Mouse (Mus musculus): ENCODE results near the gene Grin1. TPM values are rescaled to one million over a fixed set of nuclear protein-coding genes. Genes with fewer than 3 reads are reported as not detected.

The Grin1 gene
- polyA plus RNA-seq, 2 experiments, result 0.02 to 0.06 TPM

- H3K27me3 ChIP-seq (ENCODE audit: control insufficient read depth, insufficient read depth, low read length), result peaks cover 47% of the 10 kb centered on the region
- DNase-seq (ENCODE audit: low read depth in 3 of 3, low spot score in 3 of 3) (no peak), ATAC-seq (ENCODE audit: insufficient read depth) (no peak)
- no peak overlapping the region for H3K4me2 ChIP-seq (ENCODE audit: low read depth)
- peaks cover 4% of the 10 kb centered on the region for H3K36me3 ChIP-seq (replicated peaks; ENCODE audit: control insufficient read depth, insufficient read depth, low read depth)
- no peaks in the 10 kb centered on the region for H3K9me3 ChIP-seq (ENCODE audit: control insufficient read depth, low read length)
- H3K27ac ChIP-seq, result no peak overlapping the region
- peaks cover 0 to 7% of the 10 kb centered on the region in 2 experiments; a peak in 1 of 4 replicates for H3K4me1 ChIP-seq (replicated peaks; ENCODE audit: control insufficient read depth in 2 of 2, insufficient read depth in 2 of 2, low read length in 1 of 2)
- TF ChIP-seq EP300 (IDR thresholded peaks at IDR 0.05; ENCODE audit: low read depth) (no peak), CTCF (IDR thresholded peaks at IDR 0.05; ENCODE audit: low read depth) (no peak)
- H3K4me3 ChIP-seq (ENCODE audit: insufficient read depth in 1 of 2, low read depth in 2 of 2, low read length in 2 of 2), result no peak overlapping the region
- H3K9ac ChIP-seq (replicated peaks), result no peak overlapping the region
- WGBS (ENCODE audit: insufficient replicate concordance), result 65% methylated on average over 7 of the region's 7 CpGs
Measured at GRCm38 (mm10) chr2:25288734-25289345, 30.1 kb downstream of the Grin1 start.

DNA sequence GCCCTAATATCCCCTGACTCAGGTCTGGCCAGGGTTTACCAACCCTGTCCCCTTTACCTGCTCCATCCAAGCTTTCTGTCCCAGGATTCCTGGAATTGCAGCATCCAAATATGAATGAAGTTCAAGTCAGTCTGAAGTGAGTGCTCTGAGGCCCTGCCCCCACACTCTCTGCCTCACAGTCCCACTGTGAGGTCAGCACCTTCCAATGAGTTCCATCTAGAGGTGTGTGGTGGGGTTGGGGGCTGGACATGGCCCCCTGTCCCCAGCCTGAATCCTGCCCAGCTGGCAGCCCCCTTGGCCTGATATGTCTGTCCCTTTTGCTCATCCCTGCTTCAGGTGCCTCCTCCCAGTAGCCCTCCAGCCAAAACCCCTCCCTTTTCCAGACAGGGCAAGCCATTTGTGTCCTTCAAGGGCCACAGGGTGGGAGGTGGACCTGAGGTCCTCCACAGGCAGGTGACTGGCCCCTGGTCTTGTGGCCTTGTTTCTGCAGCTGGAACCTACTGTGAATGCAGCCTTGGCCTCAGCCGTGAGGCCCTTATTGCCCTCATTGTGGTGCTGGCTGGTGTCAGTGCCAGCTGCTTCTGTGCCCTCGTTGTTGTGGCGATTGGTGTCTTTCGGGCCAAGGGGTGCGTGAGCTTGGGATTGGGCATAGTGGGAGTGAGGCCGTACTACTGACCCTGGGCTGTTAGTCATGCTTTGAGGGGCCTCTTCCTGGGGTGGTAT lies 30.9 kb downstream of the Grin1 start, which contains the start of gene Tmem210:
TSS of gene Tmem210 (plus strand) at position 219 of the 723 bp plus-strand sequence.
- H3K27me3 ChIP-seq (ENCODE audit: control insufficient read depth, insufficient read depth, low read length), result peaks cover 47% of the 10 kb centered on the region
- DNase-seq (ENCODE audit: low read depth in 3 of 3, low spot score in 3 of 3), result no peak

GRCm38 (mm10) chr2:25286837-25287636 lies 31.9 kb downstream of the Grin1 start:
- H3K27ac ChIP-seq, result no peak overlapping the region
- H3K27me3 ChIP-seq (ENCODE audit: control insufficient read depth, insufficient read depth, low read length), result peaks cover 38% of the 10 kb centered on the region
- H3K4me1 ChIP-seq (replicated peaks; ENCODE audit: control insufficient read depth in 2 of 2, insufficient read depth in 2 of 2, low read length in 1 of 2), result peaks cover 0 to 7% of the 10 kb centered on the region in 2 experiments; a peak in 1 of 4 replicates
- peaks cover 5% of the 10 kb centered on the region for H3K36me3 ChIP-seq (replicated peaks; ENCODE audit: control insufficient read depth, insufficient read depth, low read depth)
- DNase-seq (ENCODE audit: low read depth in 3 of 3, low spot score in 3 of 3) (no peak), ATAC-seq (ENCODE audit: insufficient read depth) (peak; percentile 64; the same call in 1 of the 2 replicates)
- no peak overlapping the region for H3K9ac ChIP-seq (replicated peaks)
- H3K4me3 ChIP-seq (ENCODE audit: insufficient read depth in 1 of 2, low read depth in 2 of 2, low read length in 2 of 2), result no peak overlapping the region
- TF ChIP-seq CTCF (IDR thresholded peaks at IDR 0.05; ENCODE audit: low read depth) (no peak), EP300 (IDR thresholded peaks at IDR 0.05; ENCODE audit: low read depth) (no peak)
- WGBS (ENCODE audit: insufficient replicate concordance), result 24% methylated on average over 7 of the region's 7 CpGs
- H3K9me3 ChIP-seq (ENCODE audit: control insufficient read depth, low read length), result no peaks in the 10 kb centered on the region
- H3K4me2 ChIP-seq (ENCODE audit: low read depth), result no peak overlapping the region

More for the DNA sequence above, 30.9 kb downstream of the Grin1 start, which contains the start of gene Tmem210:
- H3K4me2 ChIP-seq (ENCODE audit: low read depth), result no peak within 1 kb of the TSS
- H3K4me1 ChIP-seq (replicated peaks; ENCODE audit: control insufficient read depth in 2 of 2, insufficient read depth in 2 of 2, low read length in 1 of 2), result peaks cover 0 to 7% of the 10 kb centered on the region in 2 experiments; a peak in 1 of 4 replicates
- H3K4me3 ChIP-seq (ENCODE audit: insufficient read depth in 1 of 2, low read depth in 2 of 2, low read length in 2 of 2), result no peak within 1 kb of the TSS
- no peak for TF ChIP-seq EP300 (IDR thresholded peaks at IDR 0.05; ENCODE audit: low read depth)
- TF ChIP-seq CTCF (IDR thresholded peaks at IDR 0.05; ENCODE audit: low read depth), result no peak
- H3K36me3 ChIP-seq (replicated peaks; ENCODE audit: control insufficient read depth, insufficient read depth, low read depth), result peaks cover 4% of the 10 kb centered on the region
- H3K27ac ChIP-seq, result no peak within 1 kb of the TSS
- WGBS (ENCODE audit: insufficient replicate concordance), result 73% methylated on average over 6 of the region's 6 CpGs
- H3K9me3 ChIP-seq (ENCODE audit: control insufficient read depth, low read length), result no peaks in the 10 kb centered on the region
- ATAC-seq (ENCODE audit: insufficient read depth), result no peak
- H3K9ac ChIP-seq (replicated peaks), result no peak within 1 kb of the TSS

DNA sequence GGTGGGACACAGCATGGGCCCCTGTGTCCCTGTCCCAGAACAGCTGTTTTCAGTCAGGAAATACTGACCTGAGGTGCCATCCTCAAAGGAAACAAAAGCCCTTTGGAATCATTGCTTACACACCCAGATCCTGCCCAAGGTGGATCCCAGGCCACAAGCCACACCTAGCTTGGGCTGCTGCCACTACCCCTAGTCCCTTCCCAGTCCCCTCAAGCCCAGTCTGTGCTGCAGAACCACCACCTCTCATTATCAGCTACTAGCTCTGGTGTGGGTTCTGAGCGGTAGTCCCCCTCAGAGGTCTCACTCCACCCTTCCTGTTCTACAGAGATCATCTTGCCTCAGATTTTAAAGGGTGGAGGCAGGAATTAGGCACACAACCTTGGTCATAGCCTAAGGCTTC lies 32.7 kb downstream of the Grin1 start:
- WGBS (ENCODE audit: insufficient replicate concordance), result 18% methylated on average over 1 of the region's 1 CpGs
- H3K4me3 ChIP-seq (ENCODE audit: insufficient read depth in 1 of 2, low read depth in 2 of 2, low read length in 2 of 2), result no peak overlapping the region
- H3K4me1 ChIP-seq (replicated peaks; ENCODE audit: control insufficient read depth in 2 of 2, insufficient read depth in 2 of 2, low read length in 1 of 2), result peaks cover 0 to 7% of the 10 kb centered on the region in 2 experiments; a peak in 1 of 4 replicates
- peaks cover 5% of the 10 kb centered on the region for H3K36me3 ChIP-seq (replicated peaks; ENCODE audit: control insufficient read depth, insufficient read depth, low read depth)
- no peaks in the 10 kb centered on the region for H3K9me3 ChIP-seq (ENCODE audit: control insufficient read depth, low read length)
- H3K27me3 ChIP-seq (ENCODE audit: control insufficient read depth, insufficient read depth, low read length), result peaks cover 31% of the 10 kb centered on the region
- H3K4me2 ChIP-seq (ENCODE audit: low read depth), result no peak overlapping the region
- ATAC-seq (ENCODE audit: insufficient read depth) (peak; percentile 41; the same call in 1 of the 2 replicates), DNase-seq (ENCODE audit: low read depth in 3 of 3, low spot score in 3 of 3) (no peak)
- TF ChIP-seq EP300 (IDR thresholded peaks at IDR 0.05; ENCODE audit: low read depth) (no peak), CTCF (IDR thresholded peaks at IDR 0.05; ENCODE audit: low read depth) (no peak)
- no peak overlapping the region for H3K9ac ChIP-seq (replicated peaks)
- no peak overlapping the region for H3K27ac ChIP-seq

Data from liver, embryonic 14.5 days (tissue).